Mouse (Mus musculus) erythroblast, adult 5-6 weeks (primary cell): Measurements from ENCODE around the gene Serpinb6a. TPM values are rescaled to one million over a fixed set of nuclear protein-coding genes. Genes with fewer than 3 reads are reported as not detected.
"Not testable (repeated sequence)": the region's sequence is repeated elsewhere in the genome, so short reads cannot be mapped to it uniquely, and the experiment has no call there.

Source experiments
- ATAC-seq: replicated peaks from 2 replicates; pipeline ENCODE4 v1.8.0; 2016; ENCODE audit warnings: moderate number of reproducible peaks, mild to moderate bottlenecking, moderate TSS enrichment, inconsistent platforms; ENCODE audit not compliant: poor library complexity, low FRiP score, severe bottlenecking
- total RNA-seq, 2 experiments: library from RNA; stranded (forward) in 1 of 2; stranded (reverse) in 1 of 2; fragments of 150-400 nt in 1 of 2; fragments of 200-764, 138-1000 nt in 1 of 2; gene quantifications; 2 replicates each; pipeline versions ENCODE4 v1.2.3 to v1.2.4; 2015 to 2017; ENCODE audit warnings: low replicate concordance in 2 of 2

The Serpinb6a gene
- total RNA-seq, 2 experiments from 2014 or later = 12.9 to 20.9 TPM

GRCm38 (mm10) chr13:34003058-34003457, 464 bp upstream of the Serpinb6a start:
- peak; percentile 58 for ATAC-seq

GRCm38 (mm10) chr13:33995197-33995596, 7.4 kb downstream of the Serpinb6a start:
- peak; percentile 77; the same call in 1 of the 2 replicates for ATAC-seq

GRCm38 (mm10) chr13:33989625-33990024, 13.0 kb downstream of the Serpinb6a start:
- no peak for ATAC-seq

GRCm38 (mm10) chr13:33966574-33966973, 36.0 kb downstream of the Serpinb6a start:
- ATAC-seq = no peak

GRCm38 (mm10) chr13:33966025-33966412, 36.6 kb downstream of the Serpinb6a start:
- no peak for ATAC-seq

GRCm38 (mm10) chr13:33965056-33966024, 37.3 kb downstream of the Serpinb6a start:
- ATAC-seq = peak; percentile 56; the same call in 1 of the 2 replicates

- peak; percentile 83 for ATAC-seq
Observed at GRCm38 (mm10) chr13:33964206-33965046, 38.2 kb downstream of the Serpinb6a start, which contains the start of gene Nqo2. TSS of gene Nqo2 (plus strand) at chr13:33964687.

- ATAC-seq = no peak
Observed at GRCm38 (mm10) chr13:33959771-33960170, 42.8 kb downstream of the Serpinb6a start.

- peak; percentile 82 for ATAC-seq
Observed at GRCm38 (mm10) chr13:33956571-33957421, 45.8 kb downstream of the Serpinb6a start.

- ATAC-seq = no peak
Observed at GRCm38 (mm10) chr13:33952947-33953346, 49.6 kb downstream of the Serpinb6a start.

- no peak for ATAC-seq
Observed at GRCm38 (mm10) chr13:33952075-33952449, 50.5 kb downstream of the Serpinb6a start.

GRCm38 (mm10) chr13:33951308-33952074, 51.1 kb downstream of the Serpinb6a start:
- ATAC-seq = no peak

- no peak for ATAC-seq
Observed at GRCm38 (mm10) chr13:33942212-33942779, 60.3 kb downstream of the Serpinb6a start.

- no peak for ATAC-seq
Observed at GRCm38 (mm10) chr13:33941288-33941808, 61.2 kb downstream of the Serpinb6a start.

- not testable (repeated sequence) for ATAC-seq
Observed at GRCm38 (mm10) chr13:33937587-33937986, 65.0 kb downstream of the Serpinb6a start.

- ATAC-seq = no peak
Observed at GRCm38 (mm10) chr13:33937151-33937550, 65.4 kb downstream of the Serpinb6a start.

GRCm38 (mm10) chr13:33935465-33936181, 67.0 kb downstream of the Serpinb6a start:
- ATAC-seq = no peak

- ATAC-seq = no peak
Observed at GRCm38 (mm10) chr13:33934743-33935142, 67.9 kb downstream of the Serpinb6a start.
